Mouse (Mus musculus) layer of hippocampus, adult 2 months (tissue): ENCODE measurements around the gene Tom1l2. TPM values are rescaled to one million over a fixed set of nuclear protein-coding genes. Genes with fewer than 3 reads are reported as not detected.

Source experiments
- DNase-seq, 2 experiments: peaks; one replicate each; pipeline ENCODE4 v3.0.0; 2022; ENCODE audit warnings: low spot score in 2 of 2
- H3K27ac ChIP-seq: fragments of 200-600 bp; 2 replicates; pipeline ENCODE4 v1.8.1; 2022
- H3K4me3 ChIP-seq: fragments of 200-600 bp; 2 replicates; pipeline ENCODE4 v1.8.1; 2022; ENCODE audit warnings: mild to moderate bottlenecking
- CTCF ChIP-seq: fragments of 200-600 bp; conservative IDR thresholded peaks from 2 replicates; pipeline ENCODE4 v1.8.1; 2022; ENCODE audit warnings: antibody characterized with exemption, mild to moderate bottlenecking, moderate library complexity
- microRNA-seq, 2 experiments: library from miRNA; unstranded; fragments of <30 nt; microRNA quantifications; one replicate each; pipeline ENCODE4 v1.2.0; 2021
- total RNA-seq, 2 experiments: library from RNA; stranded (reverse); gene quantifications; 2 replicates each; pipeline ENCODE4 v1.2.3; 2021

The Tom1l2 gene
- total RNA-seq, 2 experiments from 2014 or later = 180 to 189 TPM

- no peak for TF ChIP-seq CTCF
These were observed 175.6 kb downstream of the Tom1l2 start for GRCm38 (mm10) chr11:60176975-60177657.

More at GRCm38 (mm10) chr11:60176975-60177657, 175.6 kb downstream of the Tom1l2 start:
- Histone ChIP-seq H3K4me3 (peak overlapping the region; percentile 81), H3K27ac (peak overlapping the region; percentile 99)
- DNase-seq = peak in 1 of 2 experiments; percentile 69

Small RNA genes lying within 50 kb of the gene (microRNA-seq; reads per million reads assigned to microRNA genes)
- gene Gm27711 (0 reads per million in 2 experiments), gene Mir6921 (0.64 to 1.1 reads per million in 2 experiments), gene Mir6922 (0.18 to 0.32 reads per million in 2 experiments)

Other genes with a start within 250 kb of the Tom1l2 start
- gene Rai1, start 247.9 kb downstream of the Tom1l2 start, total RNA-seq = 10 to 100 TPM; 78.1 to 89.7 TPM
- 10 to 100 TPM; 64.2 to 70.8 TPM for gene Srebf1, start 130.3 kb downstream of the Tom1l2 start, total RNA-seq
- gene Drc3, start 424 bp upstream of the Tom1l2 start, total RNA-seq = 1 to 10 TPM; 6.4 to 8.0 TPM
- 10 to 100 TPM; 48.8 to 51.1 TPM for gene Gid4, start 64.2 kb upstream of the Tom1l2 start, total RNA-seq
- gene Atpaf2, start 65.6 kb upstream of the Tom1l2 start, total RNA-seq = 10 to 100 TPM; 27.3 to 32.7 TPM
- 10 to 100 TPM; 77.1 to 79.4 TPM for gene Drg2, start 101.7 kb upstream of the Tom1l2 start, total RNA-seq
- under 1 TPM; 0.10 TPM for gene Myo15, start 116.4 kb upstream of the Tom1l2 start, total RNA-seq
- 10 to 100 TPM; 52.0 to 56.6 TPM for gene Alkbh5, start 183.5 kb upstream of the Tom1l2 start, total RNA-seq